Mouse (Mus musculus) ES-Bruce4 (cell line): ENCODE data around the gene Cnpy3.

Experiments used
- CTCF ChIP-seq: IDR thresholded peaks from one replicate; pipeline ENCODE4 v1.8.1; 2011; ENCODE audit warnings: low read depth, low read length
- EP300 ChIP-seq: IDR thresholded peaks from 2 replicates; pipeline ENCODE4 v1.6.1; 2011; ENCODE audit warnings: low read depth, low read length; ENCODE audit not compliant: insufficient read depth
- POLR2A ChIP-seq: IDR thresholded peaks from one replicate; pipeline ENCODE4 v1.8.1; 2011; ENCODE audit warnings: low read length; ENCODE audit not compliant: insufficient read depth

DNA sequence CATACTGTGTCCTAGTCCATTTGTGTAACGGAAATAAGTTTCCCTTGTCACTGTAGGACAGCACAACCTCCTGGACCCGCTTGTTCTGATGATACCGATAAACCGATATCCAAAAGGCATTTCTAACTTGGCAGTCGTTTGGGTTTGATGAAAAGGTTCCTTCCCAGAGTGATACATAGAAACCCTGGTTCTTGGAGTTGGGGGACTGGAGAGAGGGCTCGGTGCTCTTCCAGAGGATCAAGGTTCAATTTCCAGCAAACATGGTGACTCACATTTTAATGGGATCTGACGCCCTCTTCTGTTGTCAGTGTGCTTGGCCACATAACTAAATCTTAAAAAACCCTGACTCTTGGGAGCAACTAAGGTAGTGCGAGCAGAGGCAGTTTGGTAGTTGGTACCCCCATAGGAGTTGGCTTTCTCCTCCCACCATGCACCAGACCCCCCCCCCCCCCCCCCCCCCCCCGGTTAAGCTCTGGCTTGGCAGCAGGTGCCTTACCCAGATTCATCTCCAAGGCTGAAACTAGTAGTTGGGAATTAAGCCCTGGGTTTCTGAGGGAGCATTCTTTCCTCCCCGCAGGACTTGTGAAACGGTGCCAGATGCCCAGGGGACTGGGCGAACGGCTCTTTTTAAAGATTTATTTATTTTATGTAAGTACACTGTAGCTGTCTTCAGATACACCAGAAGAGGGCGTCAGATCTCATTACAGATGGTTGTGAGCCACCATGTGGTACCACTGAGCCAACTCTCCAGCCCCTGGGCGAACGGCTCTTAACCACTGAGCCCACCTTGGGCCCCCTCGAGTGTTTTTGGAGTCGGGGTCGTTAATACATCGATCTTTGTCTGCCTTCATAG lies 21.5 kb upstream of the Cnpy3 start:
- peak; percentile 26 for TF ChIP-seq POLR2A
- peak; percentile 17 for TF ChIP-seq CTCF
- TF ChIP-seq EP300, result no peak
